8 mouse cellular contexts compared by ENCODE assay signal in genomic region chr19:41264331-41264799, GRCm38 (mm10). TPM values are rescaled to one million over a fixed set of nuclear protein-coding genes. Genes with fewer than 3 reads are reported as not detected.
DNase-seq lines count a peak whose midpoint lies in the region; ATAC-seq lines count a peak whose summit lies in the region.

No protein-coding gene starts in this region.

- peak overlapping the region; percentile 96 for H3K9ac ChIP-seq in hindbrain, embryonic 13.5 days
- peak overlapping the region; percentile 86 for H3K9ac ChIP-seq in midbrain, embryonic 12.5 days (replicated peaks)

- H3K4me1 ChIP-seq in hindbrain, embryonic 13.5 days (replicated peaks), result peaks cover 38% of the 10 kb centered on the region
- H3K4me1 ChIP-seq in midbrain, embryonic 12.5 days, result peaks cover 22% of the 10 kb centered on the region

- WGBS in hindbrain, embryonic 13.5 days, result 44% methylated on average over 13 of the region's 13 CpGs
- 38% methylated on average over 13 of the region's 13 CpGs for WGBS in midbrain, embryonic 12.5 days

- H3K4me2 ChIP-seq in hindbrain, embryonic 13.5 days, result peak overlapping the region; percentile 77
- peak overlapping the region; percentile 74 for H3K4me2 ChIP-seq in midbrain, embryonic 12.5 days (replicated peaks)

- ATAC-seq in hindbrain, embryonic 13.5 days (ENCODE audit: low FRiP score), result peak; percentile 9; the same call in 1 of the 2 replicates
- no peak for ATAC-seq in midbrain, embryonic 12.5 days (ENCODE audit: low FRiP score, low read depth)

- H3K36me3 ChIP-seq in hindbrain, embryonic 13.5 days, result no peaks in the 10 kb centered on the region
- no peaks in the 10 kb centered on the region for H3K36me3 ChIP-seq in midbrain, embryonic 12.5 days

- H3K4me3 ChIP-seq in hindbrain, embryonic 13.5 days, result peak overlapping the region; percentile 92
- peak overlapping the region; percentile 76 for H3K4me3 ChIP-seq in midbrain, embryonic 12.5 days

- H3K27me3 ChIP-seq in hindbrain, embryonic 13.5 days, result 0 out of 2 replicates have a peak, but pooled peaks cover 4% of the 10 kb centered on the region
- no peaks in the 10 kb centered on the region for H3K27me3 ChIP-seq in midbrain, embryonic 12.5 days

- peak overlapping the region; percentile 98 for H3K27ac ChIP-seq in hindbrain, embryonic 13.5 days
- peak overlapping the region; percentile 93 for H3K27ac ChIP-seq in midbrain, embryonic 12.5 days (replicated peaks)

- DNase-seq in cerebellum, adult 9-11 months, result peak; percentile 27
- DNase-seq in cerebellum, postnatal 36 days, result no peak
- peak; percentile 30 for DNase-seq in retina, adult 2 months (ENCODE audit: low read depth, low spot score)
- no peak for DNase-seq in retina, postnatal 1 day
- DNase-seq in adipocyte (ENCODE audit: low spot score), result no peak
- DNase-seq in left cerebral cortex, adult 9 months (ENCODE audit: low spot score in 2 of 2), result no peak

- no peaks in the 10 kb centered on the region for H3K9me3 ChIP-seq in hindbrain, embryonic 13.5 days
- no peaks in the 10 kb centered on the region for H3K9me3 ChIP-seq in midbrain, embryonic 12.5 days

RNA-seq across cellular contexts. Expression of gene Tm9sf3, which starts 0.6 kb away (rescaled TPM):
- polyA plus RNA-seq in hindbrain, embryonic 13.5 days (2015; fragmentation: Nextera tagmentation; extraction: Ambion mirVana), result 91.3 and 99.0 TPM in 2 replicates
- 118 and 135 TPM in 2 replicates for polyA plus RNA-seq in midbrain, embryonic 12.5 days (2016; fragmentation: Nextera tagmentation; extraction: Ambion mirVana)

RNA-seq across cellular contexts. Expression of gene Tll2, which starts 57.7 kb away (rescaled TPM):
- 0.44 and 0.60 TPM in 2 replicates for polyA plus RNA-seq in hindbrain, embryonic 13.5 days (2015; fragmentation: Nextera tagmentation; extraction: Ambion mirVana)
- 1.1 TPM in 2 replicates for polyA plus RNA-seq in midbrain, embryonic 12.5 days (2016; fragmentation: Nextera tagmentation; extraction: Ambion mirVana)

Comparison
In these comparisons a context has a peak if more than half of its experiments do, and no peak if none do; other contexts are left out.
1. DNase-seq: peak in cerebellum, adult 9-11 months (single experiment) and retina, adult 2 months (single experiment); none in cerebellum, postnatal 36 days (0 of 2), retina, postnatal 1 day (single experiment), adipocyte (single experiment) and left cerebral cortex, adult 9 months (0 of 2).